Mouse (Mus musculus): ENCODE results near the gene Olfr1338. TPM values are rescaled to one million over a fixed set of nuclear protein-coding genes. Genes with fewer than 3 reads are reported as not detected.
"Not testable (repeated sequence)": the region's sequence is repeated elsewhere in the genome, so short reads cannot be mapped to it uniquely, and the experiment has no call there.

Olfr1338 gene
- polyA plus RNA-seq (2014; fragmentation: Nextera tagmentation; extraction: Ambion mirVana): not detected in 2 replicates

- no peaks in the 10 kb centered on the region for H3K27me3 ChIP-seq (ENCODE audit: control insufficient read depth, insufficient read depth, low read length)
- H3K9me3 ChIP-seq (ENCODE audit: control insufficient read depth, low read length): no peaks in the 10 kb centered on the region
- ATAC-seq (ENCODE audit: low FRiP score, low TSS enrichment): no peak
- H3K36me3 ChIP-seq (ENCODE audit: control insufficient read depth, insufficient read depth, low read length): no peaks in the 10 kb centered on the region
- no peak within 1 kb of the TSS for H3K9ac ChIP-seq (ENCODE audit: low read depth, low read length)
- no peak within 1 kb of the TSS for H3K4me2 ChIP-seq (replicated peaks; ENCODE audit: low read depth, low read length)
- no peak within 1 kb of the TSS for H3K27ac ChIP-seq (ENCODE audit: low read depth, low read length)
- 75% methylated on average over 1 of the region's 1 CpGs for WGBS
- no peaks in the 10 kb centered on the region for H3K4me1 ChIP-seq (ENCODE audit: control insufficient read depth, insufficient read depth, low read length)
- no peak within 1 kb of the TSS for H3K4me3 ChIP-seq (ENCODE audit: low read length)
These were observed at the start of gene Olfr1338 for GRCm38 (mm10) chr4:118758637-118759036. Gene Olfr1338 (minus strand): TSS chr4:118758737.

GRCm38 (mm10) chr4:118792796-118793195 is 34.3 kb upstream of the Olfr1338 start:
- not testable (repeated sequence) for H3K9ac ChIP-seq (ENCODE audit: low read depth, low read length); H3K9me3 ChIP-seq (ENCODE audit: control insufficient read depth, low read length); H3K4me2 ChIP-seq (replicated peaks; ENCODE audit: low read depth, low read length); H3K36me3 ChIP-seq (ENCODE audit: control insufficient read depth, insufficient read depth, low read length); H3K4me1 ChIP-seq (ENCODE audit: control insufficient read depth, insufficient read depth, low read length); H3K4me3 ChIP-seq (ENCODE audit: low read length); H3K27ac ChIP-seq (ENCODE audit: low read depth, low read length); ATAC-seq (ENCODE audit: low FRiP score, low TSS enrichment); H3K27me3 ChIP-seq (ENCODE audit: control insufficient read depth, insufficient read depth, low read length)

- Histone ChIP-seq H3K4me3 (ENCODE audit: low read length) (no peak within 1 kb of the TSS), H3K36me3 (ENCODE audit: control insufficient read depth, insufficient read depth, low read length) (no peaks in the 10 kb centered on the region), H3K9me3 (ENCODE audit: control insufficient read depth, low read length) (no peaks in the 10 kb centered on the region), H3K4me2 (replicated peaks; ENCODE audit: low read depth, low read length) (no peak within 1 kb of the TSS), H3K9ac (ENCODE audit: low read depth, low read length) (no peak within 1 kb of the TSS), H3K27me3 (ENCODE audit: control insufficient read depth, insufficient read depth, low read length) (peaks cover 3% of the 10 kb centered on the region; the same call in 1 of the 2 replicates), H3K4me1 (ENCODE audit: control insufficient read depth, insufficient read depth, low read length) (no peaks in the 10 kb centered on the region), H3K27ac (ENCODE audit: low read depth, low read length) (no peak within 1 kb of the TSS)
- ATAC-seq (ENCODE audit: low FRiP score, low TSS enrichment): no peak
- 86% methylated on average over 2 of the region's 2 CpGs for WGBS
These were observed 23.9 kb upstream of the Olfr1338 start, which contains the start of gene Olfr1337 for GRCm38 (mm10) chr4:118782486-118782885. Gene Olfr1337 (minus strand): TSS chr4:118782586.

GRCm38 (mm10) chr4:118741881-118742280 is 16.7 kb downstream of the Olfr1338 start:
- Histone ChIP-seq H3K4me3 (ENCODE audit: low read length) (no peak overlapping the region), H3K4me1 (ENCODE audit: control insufficient read depth, insufficient read depth, low read length) (no peaks in the 10 kb centered on the region), H3K9ac (ENCODE audit: low read depth, low read length) (no peak overlapping the region), H3K36me3 (ENCODE audit: control insufficient read depth, insufficient read depth, low read length) (no peaks in the 10 kb centered on the region), H3K27me3 (ENCODE audit: control insufficient read depth, insufficient read depth, low read length) (peaks cover 15% of the 10 kb centered on the region), H3K9me3 (ENCODE audit: control insufficient read depth, low read length) (peaks cover 3% of the 10 kb centered on the region; the same call in 1 of the 2 replicates), H3K27ac (ENCODE audit: low read depth, low read length) (no peak overlapping the region), H3K4me2 (replicated peaks; ENCODE audit: low read depth, low read length) (no peak overlapping the region)
- 10% methylated on average over 16 of the region's 16 CpGs for WGBS
- no peak for ATAC-seq (ENCODE audit: low FRiP score, low TSS enrichment)

- ATAC-seq (ENCODE audit: low FRiP score, low TSS enrichment): no peak
- Histone ChIP-seq H3K4me1 (ENCODE audit: control insufficient read depth, insufficient read depth, low read length) (no peaks in the 10 kb centered on the region), H3K27me3 (ENCODE audit: control insufficient read depth, insufficient read depth, low read length) (peaks cover 15% of the 10 kb centered on the region), H3K27ac (ENCODE audit: low read depth, low read length) (no peak overlapping the region), H3K9me3 (ENCODE audit: control insufficient read depth, low read length) (peaks cover 3% of the 10 kb centered on the region; the same call in 1 of the 2 replicates), H3K4me3 (ENCODE audit: low read length) (no peak overlapping the region), H3K9ac (ENCODE audit: low read depth, low read length) (no peak overlapping the region), H3K36me3 (ENCODE audit: control insufficient read depth, insufficient read depth, low read length) (no peaks in the 10 kb centered on the region), H3K4me2 (replicated peaks; ENCODE audit: low read depth, low read length) (no peak overlapping the region)
- WGBS: 8% methylated on average over 11 of the region's 11 CpGs
These were observed 17.4 kb downstream of the Olfr1338 start for GRCm38 (mm10) chr4:118740988-118741698.

GRCm38 (mm10) chr4:118739574-118739973 is 19.0 kb downstream of the Olfr1338 start:
- no peak overlapping the region for H3K9ac ChIP-seq (ENCODE audit: low read depth, low read length)
- ATAC-seq (ENCODE audit: low FRiP score, low TSS enrichment): no peak

GRCm38 (mm10) chr4:118731875-118732274 is 26.7 kb downstream of the Olfr1338 start, which contains the start of gene Olfr1339:
Gene Olfr1339 (plus strand): TSS chr4:118732175.
- WGBS: 93% methylated on average over 1 of the region's 1 CpGs
- Histone ChIP-seq H3K4me1 (ENCODE audit: control insufficient read depth, insufficient read depth, low read length) (no peaks in the 10 kb centered on the region), H3K9ac (ENCODE audit: low read depth, low read length) (no peak within 1 kb of the TSS), H3K4me3 (ENCODE audit: low read length) (no peak within 1 kb of the TSS), H3K9me3 (ENCODE audit: control insufficient read depth, low read length) (no peaks in the 10 kb centered on the region; the same call in 1 of the 2 replicates), H3K27me3 (ENCODE audit: control insufficient read depth, insufficient read depth, low read length) (no peaks in the 10 kb centered on the region), H3K4me2 (replicated peaks; ENCODE audit: low read depth, low read length) (no peak within 1 kb of the TSS), H3K36me3 (ENCODE audit: control insufficient read depth, insufficient read depth, low read length) (no peaks in the 10 kb centered on the region), H3K27ac (ENCODE audit: low read depth, low read length) (no peak within 1 kb of the TSS)
- no peak for ATAC-seq (ENCODE audit: low FRiP score, low TSS enrichment)

More at GRCm38 (mm10) chr4:118739574-118739973, 19.0 kb downstream of the Olfr1338 start:
- H3K27me3 ChIP-seq (ENCODE audit: control insufficient read depth, insufficient read depth, low read length): peaks cover 15% of the 10 kb centered on the region
- H3K9me3 ChIP-seq (ENCODE audit: control insufficient read depth, low read length): peaks cover 3% of the 10 kb centered on the region; the same call in 1 of the 2 replicates
- H3K36me3 ChIP-seq (ENCODE audit: control insufficient read depth, insufficient read depth, low read length): no peaks in the 10 kb centered on the region
- no peak overlapping the region for H3K4me2 ChIP-seq (replicated peaks; ENCODE audit: low read depth, low read length)
- H3K4me1 ChIP-seq (ENCODE audit: control insufficient read depth, insufficient read depth, low read length): no peaks in the 10 kb centered on the region
- H3K27ac ChIP-seq (ENCODE audit: low read depth, low read length): no peak overlapping the region
- 65% methylated on average over 3 of the region's 3 CpGs for WGBS
- no peak overlapping the region for H3K4me3 ChIP-seq (ENCODE audit: low read length)

GRCm38 (mm10) chr4:118721742-118722483 is 36.6 kb downstream of the Olfr1338 start:
- H3K4me3 ChIP-seq (ENCODE audit: low read length): no peak overlapping the region
- ATAC-seq (ENCODE audit: low FRiP score, low TSS enrichment): no peak
- no peak overlapping the region for H3K9ac ChIP-seq (ENCODE audit: low read depth, low read length)
- 55% methylated on average over 10 of the region's 10 CpGs for WGBS
- H3K4me1 ChIP-seq (ENCODE audit: control insufficient read depth, insufficient read depth, low read length): no peaks in the 10 kb centered on the region
- H3K36me3 ChIP-seq (ENCODE audit: control insufficient read depth, insufficient read depth, low read length): no peaks in the 10 kb centered on the region
- H3K4me2 ChIP-seq (replicated peaks; ENCODE audit: low read depth, low read length): no peak overlapping the region
- no peak overlapping the region for H3K27ac ChIP-seq (ENCODE audit: low read depth, low read length)
- H3K27me3 ChIP-seq (ENCODE audit: control insufficient read depth, insufficient read depth, low read length): no peaks in the 10 kb centered on the region
- no peaks in the 10 kb centered on the region for H3K9me3 ChIP-seq (ENCODE audit: control insufficient read depth, low read length)

- no peak for ATAC-seq (ENCODE audit: low FRiP score, low TSS enrichment)
- no peak within 1 kb of the TSS for H3K9ac ChIP-seq (ENCODE audit: low read depth, low read length)
- H3K27ac ChIP-seq (ENCODE audit: low read depth, low read length): no peak within 1 kb of the TSS
- H3K4me1 ChIP-seq (ENCODE audit: control insufficient read depth, insufficient read depth, low read length): no peaks in the 10 kb centered on the region
- H3K4me2 ChIP-seq (replicated peaks; ENCODE audit: low read depth, low read length): no peak within 1 kb of the TSS
- H3K27me3 ChIP-seq (ENCODE audit: control insufficient read depth, insufficient read depth, low read length): no peaks in the 10 kb centered on the region
- no peaks in the 10 kb centered on the region for H3K36me3 ChIP-seq (ENCODE audit: control insufficient read depth, insufficient read depth, low read length)
- H3K4me3 ChIP-seq (ENCODE audit: low read length): no peak within 1 kb of the TSS
- no peaks in the 10 kb centered on the region for H3K9me3 ChIP-seq (ENCODE audit: control insufficient read depth, low read length)
These were observed 38.7 kb downstream of the Olfr1338 start, which contains the start of gene Olfr1340 for GRCm38 (mm10) chr4:118719838-118720237. Gene Olfr1340 (plus strand): TSS chr4:118720138.
